Mouse (Mus musculus): ENCODE measurements around the gene Ift81. TPM values are rescaled to one million over a fixed set of nuclear protein-coding genes. Genes with fewer than 3 reads are reported as not detected.

Ift81 gene
- polyA plus RNA-seq, 2 experiments from 2014 or later, result 2.1 to 6.2 TPM

GRCm38 (mm10) chr5:122624952-122625479 lies 10.7 kb upstream of the Ift81 start:
- ATAC-seq, result no peak

DNA sequence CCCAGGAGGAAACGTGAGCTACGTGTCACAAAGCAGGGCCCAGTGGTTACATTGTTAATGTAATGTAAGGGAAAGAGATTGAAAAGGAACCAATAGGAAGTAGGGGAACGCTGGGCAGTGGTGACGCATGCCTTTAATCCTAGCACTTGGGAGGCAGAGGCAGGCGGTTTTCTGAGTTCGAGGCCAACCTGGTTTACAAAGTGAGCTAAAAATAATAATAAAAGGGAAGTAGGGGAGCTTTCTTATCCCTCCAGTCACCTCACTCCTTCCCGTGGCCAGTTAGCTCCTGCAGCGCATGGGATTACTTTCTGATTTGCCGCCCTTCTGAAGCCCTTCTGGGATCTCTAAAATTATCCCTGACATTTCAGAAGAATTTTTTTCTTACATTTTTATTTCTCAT lies 9.5 kb upstream of the Ift81 start:
- ATAC-seq, result no peak

DNA sequence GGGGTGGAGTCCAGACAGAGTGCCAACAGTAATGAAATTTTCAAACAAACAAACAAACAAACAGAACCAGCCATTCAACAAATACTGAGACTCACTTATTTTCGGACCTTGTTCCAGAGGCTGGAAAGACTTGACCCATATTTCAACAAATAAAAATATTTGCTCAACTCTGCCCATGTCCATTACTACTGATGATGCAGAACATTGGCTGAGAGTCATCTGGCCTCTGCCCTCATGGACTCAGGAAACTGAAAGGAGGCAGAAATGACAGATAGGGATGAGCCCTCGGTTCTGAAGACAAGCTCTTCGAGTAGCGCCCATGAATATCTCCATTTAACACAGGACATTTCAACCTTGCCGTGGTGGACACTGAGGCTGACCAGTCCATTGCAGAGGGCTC lies 8.2 kb upstream of the Ift81 start:
- no peak for ATAC-seq

DNA sequence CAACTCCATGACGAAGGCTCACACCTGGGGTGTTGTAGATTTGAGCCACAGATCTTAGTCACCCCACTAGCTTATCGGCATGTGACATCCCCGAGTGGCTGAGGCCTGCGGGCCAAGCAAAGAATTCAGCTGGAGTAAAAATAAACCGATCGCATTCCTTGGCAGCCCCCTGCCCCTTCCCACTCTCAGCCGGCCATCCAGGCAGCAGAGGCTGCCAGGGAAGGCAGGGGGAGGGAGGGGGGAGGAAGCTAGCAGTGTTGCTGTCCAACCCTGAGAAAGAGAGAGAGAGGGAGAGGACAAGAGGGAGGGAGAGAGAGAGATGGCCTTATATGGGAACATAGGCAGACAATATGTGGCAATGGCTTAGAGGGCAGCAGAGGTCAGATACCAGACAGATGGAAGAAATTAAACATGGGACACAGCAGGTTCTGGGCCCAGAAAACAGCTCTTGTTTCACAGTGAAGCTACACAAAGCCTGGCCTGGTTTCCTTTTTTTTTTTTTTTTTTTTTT lies 7.1 kb upstream of the Ift81 start:
- ATAC-seq, result no peak

GRCm38 (mm10) chr5:122619686-122620296 lies 5.5 kb upstream of the Ift81 start:
- ATAC-seq, result no peak

GRCm38 (mm10) chr5:122617718-122618117 lies 3.4 kb upstream of the Ift81 start:
- no peak for ATAC-seq

DNA sequence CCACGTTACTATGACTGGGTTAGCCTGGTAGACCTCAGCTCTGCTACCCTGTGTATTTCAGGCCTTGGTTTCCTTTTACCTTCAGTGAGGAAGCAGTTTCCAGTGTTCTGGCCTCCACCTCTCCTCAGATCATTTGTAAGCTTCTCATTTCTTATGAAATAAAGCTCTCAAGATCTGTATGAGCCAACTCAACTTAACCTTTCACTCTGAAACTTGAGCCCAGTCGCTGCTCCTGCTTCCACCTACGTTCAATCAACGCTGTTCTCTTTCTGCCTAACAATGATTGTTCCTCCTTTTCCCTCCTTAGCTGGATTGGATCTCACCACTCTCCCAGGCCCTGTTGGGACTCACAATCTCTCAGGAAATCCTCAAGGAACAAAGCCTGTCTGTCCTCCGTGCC lies 2.7 kb downstream of the Ift81 start:
- ATAC-seq, result no peak

DNA sequence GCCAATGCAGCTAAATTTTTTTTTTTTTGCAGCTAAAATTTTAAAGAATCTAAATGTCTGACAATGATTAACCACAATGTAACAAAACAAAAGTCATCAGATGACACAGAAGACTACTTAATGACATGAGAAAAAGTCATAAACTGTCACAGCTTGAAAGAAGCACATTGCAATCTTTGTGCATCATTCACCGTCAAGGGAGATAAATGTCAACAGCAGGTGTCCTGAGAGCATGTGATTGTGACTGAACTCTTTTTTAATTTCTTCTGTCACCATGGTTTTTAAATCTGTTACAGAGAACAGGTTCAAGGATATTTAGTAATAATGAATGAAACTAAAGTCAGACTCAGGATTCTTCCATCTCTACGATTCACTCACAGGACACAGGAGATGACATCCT lies 9.4 kb downstream of the Ift81 start:
- ATAC-seq, result no peak

GRCm38 (mm10) chr5:122602233-122602632 lies 12.1 kb downstream of the Ift81 start:
- ATAC-seq, result peak; percentile 96

GRCm38 (mm10) chr5:122595470-122595869 lies 18.8 kb downstream of the Ift81 start:
- ATAC-seq, result no peak

- no peak for ATAC-seq
Measured at GRCm38 (mm10) chr5:122589891-122590290, 24.4 kb downstream of the Ift81 start.

DNA sequence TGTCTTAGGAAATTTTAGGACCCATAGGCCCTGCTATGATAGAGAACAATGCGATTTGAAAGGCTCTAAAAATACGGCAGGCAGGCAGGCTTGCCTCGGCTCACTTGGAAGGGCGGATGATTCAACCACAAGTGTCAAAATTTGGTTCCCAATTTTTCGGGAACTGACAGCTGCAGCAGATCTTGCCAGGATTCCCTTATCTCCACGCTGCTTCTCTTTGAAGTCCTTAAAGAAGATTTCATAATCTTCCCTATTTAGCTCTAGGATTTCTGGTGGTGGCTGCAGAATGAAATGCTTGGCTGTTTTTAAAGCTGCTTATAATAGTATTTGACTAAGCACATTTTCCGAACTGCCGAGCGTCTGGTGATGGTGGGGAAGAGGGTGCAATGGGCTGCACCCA lies 28.8 kb downstream of the Ift81 start:
- no peak for ATAC-seq

- no peak for ATAC-seq
Measured at GRCm38 (mm10) chr5:122584093-122584492, 30.2 kb downstream of the Ift81 start.

DNA sequence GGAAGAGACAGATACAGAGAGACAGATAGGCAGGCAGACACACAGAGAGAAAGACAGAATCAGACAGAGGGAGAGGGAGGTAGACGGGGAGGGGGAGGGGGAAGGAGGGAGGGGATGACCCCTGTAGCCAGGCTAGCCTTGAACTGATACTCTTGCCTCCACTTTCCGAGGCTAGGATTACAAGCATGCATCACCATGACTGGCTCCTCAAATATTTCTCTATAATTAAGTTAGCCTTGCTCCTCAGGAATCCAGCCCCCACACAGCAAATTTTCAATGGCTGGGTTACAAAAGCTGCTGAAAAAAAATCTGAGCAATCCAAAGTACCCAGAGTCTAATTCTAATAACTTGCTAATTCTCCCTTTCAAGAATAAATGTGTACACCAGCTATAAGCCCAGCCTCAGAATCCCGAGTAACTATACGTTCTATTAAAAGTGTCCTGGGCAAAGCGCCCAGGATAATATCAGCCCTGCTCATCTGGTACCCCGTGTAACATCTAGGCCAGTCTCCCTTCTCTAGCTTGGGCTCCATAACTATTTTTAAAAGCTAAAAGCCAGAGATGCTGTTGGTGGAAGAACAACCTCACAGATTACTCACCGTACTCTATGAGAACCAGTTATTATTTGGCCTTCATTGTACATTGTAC lies 37.5 kb downstream of the Ift81 start:
- no peak for ATAC-seq

DNA sequence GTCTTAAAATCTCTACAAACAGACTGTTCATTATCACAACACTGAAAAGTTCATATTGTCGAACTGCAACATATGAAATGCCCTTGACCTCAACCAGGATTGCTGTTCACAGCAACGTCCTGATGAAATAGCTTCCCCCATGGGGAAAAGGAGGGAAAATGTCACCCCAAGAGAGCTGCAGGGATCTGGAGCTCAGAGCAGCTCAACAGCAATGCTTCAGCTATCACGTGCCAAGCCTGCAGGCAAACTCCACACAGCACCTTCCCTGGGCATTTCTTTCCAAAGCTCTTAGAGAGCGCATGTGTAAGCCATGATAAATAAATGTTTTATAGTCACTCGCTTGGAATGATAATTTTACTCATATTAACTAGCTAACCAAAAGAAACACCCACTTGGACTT lies 42.3 kb downstream of the Ift81 start:
- no peak for ATAC-seq

- ATAC-seq, result no peak
Measured at GRCm38 (mm10) chr5:122566626-122567025, 47.7 kb downstream of the Ift81 start.

DNA sequence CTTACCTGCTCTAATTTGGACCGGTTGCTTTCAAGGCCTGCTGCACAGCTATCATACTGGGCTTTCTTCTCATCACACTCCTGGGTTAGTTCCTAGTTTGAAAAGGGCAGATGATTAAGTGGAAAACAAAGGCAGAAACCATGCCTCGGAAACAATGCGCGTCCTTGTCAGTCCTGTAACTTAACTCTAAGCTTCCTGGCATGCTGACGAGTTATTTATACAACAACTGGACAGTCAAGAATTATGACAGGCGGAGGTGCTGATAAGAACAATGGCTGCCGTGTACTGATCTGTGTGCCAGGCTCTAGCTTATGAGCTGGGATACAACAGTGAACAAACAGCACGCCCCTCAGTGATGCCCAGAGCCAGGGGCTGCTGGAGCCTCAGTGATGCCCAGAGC lies 53.7 kb downstream of the Ift81 start:
- ATAC-seq, result no peak

DNA sequence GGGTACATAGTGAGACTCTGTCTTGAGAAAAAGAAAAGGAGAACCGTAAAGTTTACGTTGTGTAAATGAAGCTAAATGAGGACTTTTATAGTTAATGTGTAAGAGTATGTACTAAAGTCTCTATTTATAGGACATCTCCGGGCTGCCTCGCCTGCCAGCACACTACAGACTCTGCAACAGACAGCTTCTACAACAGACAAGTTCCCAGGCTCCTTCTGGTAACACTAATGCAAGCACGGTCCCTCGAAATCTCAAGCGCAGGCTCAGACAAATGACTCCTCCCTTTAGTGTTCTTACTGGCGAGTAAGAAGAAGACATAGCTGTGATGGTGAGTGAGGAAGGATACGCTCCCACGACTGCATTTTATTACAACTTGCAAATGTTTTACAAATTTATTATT lies 56.2 kb downstream of the Ift81 start:
- no peak for ATAC-seq

GRCm38 (mm10) chr5:122555107-122555506 lies 59.2 kb downstream of the Ift81 start:
- no peak for ATAC-seq

DNA sequence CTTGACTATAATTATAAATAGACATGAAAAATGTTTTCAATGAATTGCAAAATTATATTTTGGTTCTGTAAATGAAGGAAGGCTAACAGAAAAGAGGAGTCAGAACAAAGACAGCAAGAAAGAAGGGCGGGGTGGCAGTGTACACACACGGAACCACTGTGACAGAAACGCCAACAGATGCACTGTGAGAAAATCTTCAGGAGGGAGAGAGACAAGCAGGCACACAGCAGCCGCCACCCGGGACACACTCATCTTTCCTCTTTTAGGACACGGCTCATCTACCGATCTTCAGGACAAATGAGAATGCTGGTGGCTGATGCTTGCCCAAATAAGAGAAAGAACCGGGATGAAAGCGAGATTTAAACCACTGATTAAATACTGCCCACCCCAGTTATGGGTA lies 61.7 kb downstream of the Ift81 start:
- no peak for ATAC-seq

DNA sequence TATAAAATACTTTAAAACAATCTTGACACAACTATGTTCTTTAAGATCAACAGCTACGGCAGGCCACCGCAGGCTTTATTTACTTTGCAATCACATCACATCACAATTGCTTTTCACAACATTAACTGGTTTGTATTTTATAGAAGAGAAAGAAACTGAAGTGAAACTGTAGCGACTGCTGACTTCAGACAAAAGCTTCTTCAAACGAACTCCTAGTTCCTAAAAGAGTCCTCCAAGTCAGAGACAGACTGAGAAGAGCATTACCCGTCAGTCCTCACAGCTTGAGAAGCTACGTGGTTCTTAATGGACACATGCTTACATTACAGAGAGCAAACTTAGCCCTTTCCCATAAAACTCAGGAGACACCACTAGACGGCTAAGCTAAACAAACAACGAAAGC lies 63.9 kb downstream of the Ift81 start:
- no peak for ATAC-seq

DNA sequence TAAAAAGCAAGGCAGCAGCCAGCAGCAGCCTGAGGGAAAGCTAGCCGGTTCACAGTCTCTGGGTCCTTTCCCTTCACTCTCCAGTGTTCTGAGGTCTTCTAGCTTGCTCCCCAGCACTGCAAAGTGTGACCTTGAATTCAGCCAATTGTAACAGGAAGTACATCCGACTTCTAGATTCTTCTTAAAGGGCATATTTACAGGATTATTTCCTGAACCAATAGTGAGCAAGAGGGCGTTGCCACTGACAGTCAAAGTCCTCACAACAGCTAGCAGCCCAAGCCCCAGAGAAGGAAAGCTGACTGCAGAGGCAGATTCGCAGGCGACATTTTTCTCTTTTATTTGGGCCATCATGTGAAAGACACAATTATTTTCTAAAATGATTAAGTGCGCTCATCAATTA lies 65.6 kb downstream of the Ift81 start:
- ATAC-seq, result peak; percentile 96

- ATAC-seq, result no peak
Measured at GRCm38 (mm10) chr5:122547810-122548209, 66.5 kb downstream of the Ift81 start.

GRCm38 (mm10) chr5:122547251-122547714 lies 67.0 kb downstream of the Ift81 start:
- ATAC-seq, result peak; percentile 37

Measured in activated CD4-positive, CD25-positive, alpha-beta regulatory T cell, adult 4 months (primary cell).